Mouse (Mus musculus) inflammation-experienced regulatory T-cells, adult 6 months (primary cell): ENCODE measurements around the gene Lsm2. TPM values are rescaled to one million over a fixed set of nuclear protein-coding genes. Genes with fewer than 3 reads are reported as not detected.
"Not testable (repeated sequence)": the region's sequence is repeated elsewhere in the genome, so short reads cannot be mapped to it uniquely, and the experiment has no call there.

ENCODE experiments used
- ATAC-seq: one replicate; pipeline ENCODE4 v1.8.0; 2017
- polyA plus RNA-seq, 3 experiments: library from polyadenylated mRNA; unstranded; fragments of 100-300 nt; shearing (Covaris generic); gene quantifications; one replicate each; pipeline ENCODE4 v1.2.1; 2017

The Lsm2 gene
- polyA plus RNA-seq, 3 experiments from 2014 or later: 37.7 to 67.4 (median 40.0) TPM

DNA sequence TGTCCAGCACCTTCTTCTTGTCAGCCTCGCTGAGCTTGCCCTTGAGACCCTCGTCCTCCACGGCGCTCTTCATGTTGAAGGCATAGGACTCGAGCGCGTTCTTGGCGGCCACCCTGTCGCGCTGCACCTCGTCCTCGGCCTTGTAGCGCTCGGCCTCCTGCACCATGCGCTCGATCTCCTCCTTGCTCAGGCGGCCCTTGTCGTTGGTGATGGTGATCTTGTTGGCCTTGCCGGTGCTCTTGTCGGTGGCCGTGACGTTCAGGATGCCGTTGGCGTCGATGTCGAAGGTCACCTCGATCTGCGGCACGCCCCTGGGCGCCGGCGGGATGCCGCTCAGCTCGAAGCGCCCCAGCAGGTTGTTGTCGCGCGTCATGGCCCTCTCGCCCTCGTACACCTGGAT lies 24.4 kb upstream of the Lsm2 start:
- not testable (repeated sequence) for ATAC-seq

DNA sequence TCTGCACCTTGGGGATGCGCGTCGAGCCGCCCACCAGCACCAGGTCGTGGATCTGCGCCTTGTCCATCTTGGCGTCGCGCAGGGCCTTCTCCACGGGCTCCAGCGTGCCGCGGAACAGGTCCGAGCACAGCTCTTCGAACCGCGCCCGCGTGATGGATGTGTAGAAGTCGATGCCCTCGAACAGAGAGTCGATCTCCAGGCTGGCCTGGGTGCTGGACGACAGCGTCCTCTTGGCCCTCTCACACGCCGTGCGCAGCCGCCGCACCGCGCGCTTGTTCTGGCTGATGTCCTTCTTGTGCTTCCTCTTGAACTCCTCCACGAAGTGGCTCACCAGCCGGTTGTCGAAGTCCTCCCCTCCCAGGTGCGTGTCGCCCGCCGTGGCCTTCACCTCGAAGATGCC lies 23.7 kb upstream of the Lsm2 start:
- ATAC-seq: not testable (repeated sequence)

DNA sequence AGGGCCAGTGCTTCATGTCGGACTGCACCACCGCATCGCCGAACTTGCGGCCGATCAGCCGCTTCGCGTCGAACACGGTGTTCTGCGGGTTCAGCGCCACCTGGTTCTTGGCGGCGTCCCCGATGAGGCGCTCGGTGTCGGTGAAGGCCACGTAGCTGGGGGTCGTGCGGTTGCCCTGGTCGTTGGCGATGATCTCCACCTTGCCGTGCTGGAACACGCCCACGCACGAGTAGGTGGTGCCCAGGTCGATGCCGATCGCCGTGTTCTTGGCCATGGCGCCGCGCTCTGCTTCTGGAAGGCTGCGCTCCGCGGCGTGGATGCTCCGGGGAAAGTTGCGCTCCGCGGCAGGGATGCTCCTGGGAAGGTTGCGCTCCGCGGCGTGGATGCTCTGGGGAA lies 22.9 kb upstream of the Lsm2 start:
- ATAC-seq: peak; percentile 19

GRCm38 (mm10) chr17:34959130-34959778 lies 22.4 kb upstream of the Lsm2 start, which contains the start of gene Hspa1b:
Gene Hspa1b (minus strand): TSS chr17:34959238.
- ATAC-seq: peak; percentile 95

- ATAC-seq: no peak
Observed at GRCm38 (mm10) chr17:34959881-34960515, 21.7 kb upstream of the Lsm2 start.

DNA sequence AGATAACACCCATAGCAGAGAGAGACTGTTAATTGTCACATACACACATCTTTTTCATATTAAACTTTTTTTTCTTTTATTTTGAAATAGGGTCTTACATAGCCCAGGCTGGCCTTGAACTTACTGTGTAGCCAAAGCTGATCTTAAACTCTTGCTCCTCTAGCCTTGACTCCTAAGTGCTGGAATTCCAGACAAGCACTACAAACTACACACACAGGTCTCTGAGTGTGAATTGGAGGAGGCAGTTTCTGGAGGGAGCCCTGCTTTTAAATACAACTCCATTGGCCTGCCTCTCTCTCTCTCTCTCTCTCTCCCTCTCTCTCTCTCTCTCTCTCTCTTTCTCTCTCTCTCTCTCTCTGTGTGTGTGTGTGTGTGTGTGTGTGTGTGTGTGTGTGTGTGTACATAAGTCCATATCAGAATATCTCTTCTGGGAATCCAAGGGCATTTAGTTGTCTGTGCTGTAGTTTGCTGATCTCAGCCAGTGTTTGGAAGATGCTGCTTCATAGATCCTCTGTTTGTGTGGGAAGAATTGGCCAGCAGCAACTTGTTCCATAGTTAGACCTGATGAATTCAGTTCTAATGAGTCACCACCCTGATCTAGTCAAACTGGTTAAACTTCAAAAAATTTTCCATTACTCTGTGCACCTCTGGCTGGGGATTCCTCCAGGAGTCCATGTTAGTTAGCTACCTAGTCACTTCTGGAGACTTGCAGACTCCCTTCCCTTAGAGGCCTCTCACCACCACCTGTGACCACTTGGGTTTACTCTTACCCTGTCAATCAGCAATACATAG lies 20.8 kb upstream of the Lsm2 start:
- no peak for ATAC-seq

- ATAC-seq: no peak
Observed at GRCm38 (mm10) chr17:34962125-34962524, 19.5 kb upstream of the Lsm2 start.

DNA sequence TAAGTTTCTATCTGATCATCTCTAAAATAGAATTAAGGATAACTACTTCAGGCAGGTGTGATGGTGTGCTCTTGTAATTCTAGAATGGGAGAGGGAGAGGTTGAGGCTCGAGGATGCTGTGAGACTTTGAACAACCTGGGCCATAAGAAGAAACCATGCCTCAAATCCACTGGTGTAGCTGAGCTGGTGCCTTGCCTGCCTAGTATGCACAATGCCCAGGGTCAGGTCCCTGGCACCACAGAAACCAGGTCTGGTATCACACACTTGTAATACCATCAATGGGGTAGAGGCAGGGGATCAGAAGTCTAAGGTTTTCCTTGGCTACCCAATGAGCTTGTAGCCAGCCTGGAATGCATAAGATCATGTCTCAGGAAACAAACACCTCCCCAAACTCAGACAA lies 18.8 kb upstream of the Lsm2 start:
- no peak for ATAC-seq

- no peak for ATAC-seq
Observed at GRCm38 (mm10) chr17:34964640-34965049, 17.0 kb upstream of the Lsm2 start.

- no peak for ATAC-seq
Observed at GRCm38 (mm10) chr17:34965627-34966026, 16.0 kb upstream of the Lsm2 start.

GRCm38 (mm10) chr17:34969822-34970221 lies 11.8 kb upstream of the Lsm2 start, which contains the start of gene Gm20481:
Gene Gm20481 (plus strand): TSS chr17:34969912.
- not testable (repeated sequence) for ATAC-seq

GRCm38 (mm10) chr17:34970850-34971249 lies 10.8 kb upstream of the Lsm2 start:
- ATAC-seq: not testable (repeated sequence)

DNA sequence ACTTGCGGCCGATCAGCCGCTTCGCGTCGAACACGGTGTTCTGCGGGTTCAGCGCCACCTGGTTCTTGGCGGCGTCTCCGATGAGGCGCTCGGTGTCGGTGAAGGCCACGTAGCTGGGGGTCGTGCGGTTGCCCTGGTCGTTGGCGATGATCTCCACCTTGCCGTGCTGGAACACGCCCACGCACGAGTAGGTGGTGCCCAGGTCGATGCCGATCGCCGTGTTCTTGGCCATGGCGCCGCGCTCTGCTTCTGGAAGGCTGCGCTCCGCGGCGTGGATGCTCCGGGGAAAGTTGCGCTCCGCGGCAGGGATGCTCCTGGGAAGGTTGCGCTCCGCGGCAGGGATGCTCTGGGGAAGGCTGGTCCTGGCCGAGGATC lies 10.0 kb upstream of the Lsm2 start:
- peak; percentile 22 for ATAC-seq

DNA sequence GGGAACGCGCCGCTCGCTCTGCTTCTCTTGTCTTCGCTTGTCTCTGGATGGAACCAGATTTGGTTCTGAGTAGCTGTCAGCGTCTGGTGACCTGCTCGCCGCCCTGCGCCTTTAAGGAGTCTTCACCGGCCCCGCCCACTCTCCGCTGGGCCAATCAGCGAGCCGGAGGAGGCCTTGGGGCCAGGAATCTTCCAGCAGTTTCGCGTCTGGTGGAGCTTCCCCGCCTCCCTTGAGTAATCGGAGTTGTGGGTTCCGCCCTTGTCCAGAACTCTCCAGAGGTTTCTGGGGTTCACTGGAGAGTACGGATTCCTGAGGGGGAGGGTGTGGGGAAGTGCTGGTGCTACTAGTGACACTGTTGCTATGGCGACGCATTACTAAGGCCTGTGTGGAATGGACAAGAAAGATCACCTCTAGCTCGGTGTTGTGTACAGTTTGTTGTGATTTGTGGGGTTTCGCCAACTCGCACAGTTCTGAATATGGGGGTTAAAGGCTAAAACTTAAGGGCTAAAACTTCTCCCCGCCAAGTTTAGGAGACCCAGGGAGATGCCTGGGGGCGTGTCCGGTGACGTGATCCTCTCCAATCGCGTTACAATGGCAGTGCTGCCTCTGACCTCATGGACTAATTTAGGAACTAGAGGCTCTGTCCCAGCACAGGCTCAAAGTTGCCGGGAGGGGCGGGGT lies 9.5 kb upstream of the Lsm2 start, which contains the start of the genes Hspa1a and Hspa1l:
Gene Hspa1a (minus strand): TSS at position 88 of the 681 bp plus-strand sequence.
Gene Hspa1l (plus strand): TSS at position 635 of the 681 bp plus-strand sequence.
- ATAC-seq: peak; percentile 96

- ATAC-seq: no peak
Observed at GRCm38 (mm10) chr17:34975581-34976492, 5.8 kb upstream of the Lsm2 start.

DNA sequence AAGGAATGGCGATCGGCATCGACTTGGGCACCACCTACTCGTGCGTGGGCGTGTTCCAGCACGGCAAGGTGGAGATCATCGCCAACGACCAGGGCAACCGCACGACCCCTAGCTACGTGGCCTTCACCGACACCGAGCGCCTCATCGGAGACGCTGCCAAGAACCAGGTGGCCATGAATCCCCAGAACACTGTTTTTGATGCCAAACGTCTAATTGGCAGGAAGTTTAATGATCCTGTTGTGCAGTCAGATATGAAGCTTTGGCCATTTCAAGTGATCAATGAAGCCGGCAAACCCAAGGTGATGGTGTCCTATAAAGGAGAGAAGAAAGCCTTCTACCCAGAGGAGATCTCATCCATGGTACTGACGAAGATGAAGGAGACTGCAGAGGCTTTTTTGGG lies 4.7 kb upstream of the Lsm2 start:
- no peak for ATAC-seq

- ATAC-seq: no peak
Observed at GRCm38 (mm10) chr17:34978239-34978638, 3.4 kb upstream of the Lsm2 start.

- ATAC-seq: no peak
Observed at GRCm38 (mm10) chr17:34979631-34980030, 2.0 kb upstream of the Lsm2 start.

- peak; percentile 52 for ATAC-seq
Observed at GRCm38 (mm10) chr17:34980655-34981054, 1.0 kb upstream of the Lsm2 start.

GRCm38 (mm10) chr17:34982328-34982727 lies 666 bp downstream of the Lsm2 start:
- ATAC-seq: no peak

GRCm38 (mm10) chr17:34984218-34984617 lies 2.6 kb downstream of the Lsm2 start:
- ATAC-seq: no peak

DNA sequence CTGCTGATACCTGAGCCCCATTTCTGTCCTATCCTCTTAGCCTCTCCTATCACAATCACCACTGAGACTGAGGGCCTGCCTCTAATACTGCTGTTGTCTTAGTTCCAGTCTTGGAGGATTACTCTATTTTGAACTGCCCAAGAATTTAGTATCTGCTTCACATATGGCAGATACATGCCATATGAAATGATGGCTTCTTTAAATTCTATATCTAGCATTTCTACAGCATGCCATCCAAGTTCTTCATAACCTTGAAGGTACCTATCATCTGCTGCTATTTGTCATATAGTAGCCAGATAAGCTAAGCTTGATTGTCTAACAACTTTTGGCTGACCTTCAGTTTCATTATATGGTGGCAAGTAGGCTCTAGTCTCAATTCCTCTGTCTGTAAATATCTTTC lies 13.1 kb downstream of the Lsm2 start:
- ATAC-seq: no peak
